Mouse (Mus musculus): ENCODE results near the gene Tas2r114.

The Tas2r114 gene

DNA sequence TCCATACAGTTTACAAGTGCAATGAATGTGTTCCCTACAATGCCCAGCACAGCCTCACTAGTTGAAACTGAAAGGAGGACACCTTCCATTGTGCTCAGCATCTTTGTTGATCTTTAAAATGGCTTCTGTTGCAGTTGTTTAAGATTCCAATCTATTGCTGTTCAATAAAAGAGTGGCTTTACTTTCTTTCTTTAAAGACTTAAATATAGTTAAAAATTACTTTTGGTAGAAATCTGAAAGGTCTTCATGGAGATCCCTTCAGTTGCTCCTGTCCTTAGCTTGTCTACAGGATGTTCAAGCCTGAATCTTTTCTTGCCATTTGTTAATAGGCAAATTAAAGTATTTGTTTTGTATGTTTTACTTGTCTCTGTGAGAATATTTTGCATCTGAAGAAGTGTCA is at the start of gene Tas2r114:
TSS of gene Tas2r114 (minus strand) at position 101 of the 400 bp plus-strand sequence.
- no peak for DNase-seq (ENCODE audit: low read depth)

GRCm38 (mm10) chr6:131712803-131713202 is 22.9 kb upstream of the Tas2r114 start:
- no peak for DNase-seq (ENCODE audit: low read depth)

- DNase-seq (ENCODE audit: low read depth): no peak
Measured at GRCm38 (mm10) chr6:131687395-131687794, 2.5 kb downstream of the Tas2r114 start, which contains the start of gene Tas2r105. Gene Tas2r105 (minus strand): TSS chr6:131687495.

GRCm38 (mm10) chr6:131685644-131686043 is 4.2 kb downstream of the Tas2r114 start, which contains the start of gene Tas2r104:
Gene Tas2r104 (minus strand): TSS chr6:131685744.
- DNase-seq (ENCODE audit: low read depth): no peak

DNA sequence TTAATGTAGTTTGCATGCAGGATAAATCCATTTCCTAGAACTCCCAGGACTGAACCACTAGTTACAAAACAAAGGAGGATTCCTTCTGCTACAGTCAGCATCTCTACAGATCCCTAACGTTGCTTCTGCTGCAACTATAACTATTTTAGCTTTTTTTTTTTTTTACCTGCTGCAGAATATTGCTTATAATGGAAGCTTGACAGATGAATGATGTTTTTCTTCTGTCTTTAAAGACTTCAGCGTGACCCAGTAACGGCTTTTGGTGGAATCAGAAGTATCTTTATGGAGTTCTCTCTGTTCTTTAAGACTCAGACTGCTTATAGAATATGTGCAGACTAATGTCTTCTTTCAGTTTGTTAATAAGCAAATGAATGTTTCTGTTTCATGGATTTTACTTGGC is 11.1 kb downstream of the Tas2r114 start, which contains the start of gene Tas2r106:
TSS of gene Tas2r106 (minus strand) at position 101 of the 400 bp plus-strand sequence.
- DNase-seq (ENCODE audit: low read depth): no peak

DNA sequence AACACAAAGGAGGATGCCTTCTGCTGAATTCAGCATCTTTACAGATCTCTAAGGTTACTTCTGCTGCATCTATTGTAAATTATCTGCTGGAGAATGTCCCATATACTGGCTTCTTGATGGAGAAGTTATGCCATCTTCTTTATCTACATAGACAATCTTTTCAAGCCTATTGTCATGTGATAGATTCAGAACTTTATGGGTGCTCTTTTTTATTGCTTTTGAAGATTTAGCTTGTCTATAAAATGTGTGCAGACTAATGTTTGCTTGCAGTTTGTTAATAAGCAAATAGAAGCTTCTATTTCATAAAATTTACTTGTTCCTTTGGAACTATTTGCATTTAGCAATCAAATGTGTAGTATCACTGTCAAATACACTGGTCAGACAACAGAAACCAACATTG is 29.8 kb downstream of the Tas2r114 start, which contains the start of gene Tas2r107:
TSS of gene Tas2r107 (minus strand) at position 101 of the 400 bp plus-strand sequence.
- no peak for DNase-seq (ENCODE audit: low read depth)
